Mouse (Mus musculus): ENCODE measurements around the gene Fancc.

DNA sequence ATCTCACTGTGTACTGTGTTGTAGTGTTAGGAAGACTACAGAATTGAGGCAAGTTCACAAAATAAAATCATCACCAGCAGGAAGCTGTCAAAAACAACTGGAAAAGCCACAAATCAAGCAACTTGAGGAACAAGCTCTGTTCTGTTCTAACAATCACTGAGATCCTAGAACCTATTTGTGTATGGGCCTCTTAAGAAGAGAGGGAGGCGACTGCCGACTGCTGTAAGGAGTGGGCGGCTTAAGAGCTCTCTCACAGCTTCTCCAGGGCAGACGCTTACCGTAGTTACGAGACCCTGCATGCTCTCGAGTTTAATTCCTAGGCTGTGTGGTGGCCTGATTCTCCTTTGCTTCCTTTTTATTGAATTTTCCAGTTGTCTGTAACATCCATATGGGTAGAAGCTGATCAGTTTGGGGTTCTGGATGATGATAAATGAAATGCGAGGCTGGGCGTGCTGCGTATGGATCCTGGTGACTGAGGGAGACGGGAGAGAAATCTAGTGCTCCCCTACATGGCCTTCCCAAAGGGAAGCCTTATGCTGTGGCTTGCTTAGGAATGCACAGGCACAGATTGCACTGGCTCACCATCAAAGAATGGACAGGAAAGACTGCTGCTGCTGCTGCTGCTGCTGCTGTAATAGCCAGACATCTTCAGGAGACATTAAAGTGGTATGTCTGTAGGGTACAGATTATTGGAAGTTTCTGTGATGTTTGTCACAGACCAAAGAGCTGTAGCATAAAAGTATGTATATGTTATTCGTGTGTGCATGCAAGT, 245.8 kb downstream of the Fancc start:
- TF ChIP-seq CTCF (IDR thresholded peaks at IDR 0.05; ENCODE audit: borderline replicate concordance, insufficient read depth, low read depth, low read length) (no peak), POLR2A (IDR thresholded peaks at IDR 0.05; ENCODE audit: borderline replicate concordance, insufficient read depth, low read length) (no peak)
